Mouse (Mus musculus) lung, embryonic 15.5 days (tissue): ENCODE results near the gene Tktl1. TPM values are rescaled to one million over a fixed set of nuclear protein-coding genes. Genes with fewer than 3 reads are reported as not detected.
"Not testable (repeated sequence)": the region's sequence is repeated elsewhere in the genome, so short reads cannot be mapped to it uniquely, and the experiment has no call there.

Experiments
- ATAC-seq: fragments of 200-750 bp; cut with Nextera tagmentation; 2 replicates; pipeline ENCODE4 v1.8.0; 2017; ENCODE audit warnings: moderate number of reproducible peaks, borderline replicate concordance; ENCODE audit not compliant: low FRiP score, low TSS enrichment; ENCODE audit errors: extremely low read depth
- H3K27ac ChIP-seq: fragments of 300-500 bp; sonication (generic); 2 replicates; pipeline ENCODE4 v1.5.1; 2015; ENCODE audit warnings: moderate library complexity, mild to moderate bottlenecking, inconsistent platforms
- H3K27me3 ChIP-seq: fragments of 300-500 bp; sonication (generic); 2 replicates; pipeline ENCODE4 v1.6.1; 2015; ENCODE audit warnings: inconsistent platforms
- H3K36me3 ChIP-seq: fragments of 300-500 bp; sonication (generic); 2 replicates; pipeline ENCODE4 v1.6.1; 2015; ENCODE audit warnings: inconsistent platforms
- H3K4me1 ChIP-seq: fragments of 300-500 bp; sonication (generic); 2 replicates; pipeline ENCODE4 v1.6.1; 2015; ENCODE audit warnings: inconsistent platforms
- H3K4me2 ChIP-seq: fragments of 300-500 bp; sonication (generic); 2 replicates; pipeline ENCODE4 v1.6.1; 2015; ENCODE audit warnings: inconsistent platforms, mild to moderate bottlenecking, moderate library complexity
- H3K4me3 ChIP-seq: fragments of 300-500 bp; sonication (generic); 2 replicates; pipeline ENCODE4 v1.5.1; 2015; ENCODE audit warnings: mild to moderate bottlenecking, inconsistent platforms
- H3K9ac ChIP-seq: fragments of 300-500 bp; sonication (generic); 2 replicates; pipeline ENCODE4 v1.6.1; 2015; ENCODE audit warnings: inconsistent platforms
- H3K9me3 ChIP-seq: fragments of 300-500 bp; sonication (generic); 2 replicates; pipeline ENCODE4 v1.6.1; 2016; ENCODE audit warnings: inconsistent platforms
- WGBS: fragments of 180-500 bp; shearing (Covaris S2); methylation state at CpG from one replicate; pipeline ENCODE4 v1.1.7; 2015; 5-methylcytosine and 5-hydroxymethylcytosine counted together
- polyA plus RNA-seq: library from polyadenylated mRNA; unstranded; fragments of >200 nt; fragmentation: Nextera tagmentation; extraction: Ambion mirVana; gene quantifications from 2 replicates; pipeline ENCODE4 v1.2.1, GENCODE M21; 2015

Tktl1 gene
- not detected in 2 replicates for polyA plus RNA-seq

- H3K36me3 ChIP-seq: no peaks in the 10 kb centered on the region
- H3K4me2 ChIP-seq: no peak within 1 kb of the TSS
- no peaks in the 10 kb centered on the region for H3K27me3 ChIP-seq
- WGBS: 86% methylated on average over 17 of the region's 17 CpGs
- no peaks in the 10 kb centered on the region for H3K9me3 ChIP-seq
- H3K4me3 ChIP-seq: no peak within 1 kb of the TSS
- no peak for ATAC-seq
- H3K4me1 ChIP-seq: no peaks in the 10 kb centered on the region
- H3K27ac ChIP-seq: no peak within 1 kb of the TSS
- H3K9ac ChIP-seq: no peak within 1 kb of the TSS
Observed at GRCm38 (mm10) chrX:74176959-74177358, at the start of gene Tktl1. Gene Tktl1, plus strand, starts transcription at chrX:74177259.

GRCm38 (mm10) chrX:74135263-74135662 is 41.8 kb upstream of the Tktl1 start, which contains the start of gene Mecp2:
Gene Mecp2, minus strand, starts transcription at chrX:74135363.
- not testable (repeated sequence) for H3K4me1 ChIP-seq, H3K4me2 ChIP-seq, H3K36me3 ChIP-seq, ATAC-seq, H3K9me3 ChIP-seq, H3K27ac ChIP-seq, H3K4me3 ChIP-seq, H3K27me3 ChIP-seq, H3K9ac ChIP-seq
- WGBS: 18% methylated on average over 1 of the region's 1 CpGs

GRCm38 (mm10) chrX:74167738-74168137 is 9.3 kb upstream of the Tktl1 start, which contains the start of gene Tex28:
Gene Tex28, minus strand, starts transcription at chrX:74167838.
- Histone ChIP-seq H3K4me2 (no peak within 1 kb of the TSS), H3K9ac (no peak within 1 kb of the TSS), H3K36me3 (no peaks in the 10 kb centered on the region), H3K27ac (no peak within 1 kb of the TSS), H3K27me3 (no peaks in the 10 kb centered on the region), H3K4me1 (no peaks in the 10 kb centered on the region), H3K4me3 (no peak within 1 kb of the TSS), H3K9me3 (no peaks in the 10 kb centered on the region)
- ATAC-seq: no peak
- WGBS: 79% methylated on average over 1 of the region's 1 CpGs

- Histone ChIP-seq H3K4me1 (no peaks in the 10 kb centered on the region), H3K9ac (no peak overlapping the region), H3K27ac (no peak overlapping the region), H3K4me3 (no peak overlapping the region), H3K4me2 (no peak overlapping the region), H3K27me3 (no peaks in the 10 kb centered on the region), H3K9me3 (no peaks in the 10 kb centered on the region), H3K36me3 (no peaks in the 10 kb centered on the region)
- WGBS: 79% methylated on average over 2 of the region's 2 CpGs
- no peak for ATAC-seq
Observed at GRCm38 (mm10) chrX:74203556-74203955, 26.5 kb downstream of the Tktl1 start.

- H3K4me3 ChIP-seq: no peak overlapping the region
- H3K27me3 ChIP-seq: no peaks in the 10 kb centered on the region
- 88% methylated on average over 4 of the region's 4 CpGs for WGBS
- no peaks in the 10 kb centered on the region for H3K4me1 ChIP-seq
- H3K36me3 ChIP-seq: peaks cover 12% of the 10 kb centered on the region; the same call in 1 of the 2 replicates
- no peaks in the 10 kb centered on the region for H3K9me3 ChIP-seq
- H3K4me2 ChIP-seq: no peak overlapping the region
- no peak overlapping the region for H3K27ac ChIP-seq
- ATAC-seq: no peak
- H3K9ac ChIP-seq: no peak overlapping the region
Observed at GRCm38 (mm10) chrX:74218496-74218895, 41.4 kb downstream of the Tktl1 start.

GRCm38 (mm10) chrX:74219449-74219848 is 42.4 kb downstream of the Tktl1 start:
- 42% methylated on average over 13 of the region's 13 CpGs for WGBS
- Histone ChIP-seq H3K27ac (no peak overlapping the region), H3K9ac (no peak overlapping the region), H3K4me3 (no peak overlapping the region), H3K4me1 (no peaks in the 10 kb centered on the region), H3K9me3 (no peaks in the 10 kb centered on the region), H3K36me3 (peaks cover 20% of the 10 kb centered on the region), H3K27me3 (no peaks in the 10 kb centered on the region), H3K4me2 (no peak overlapping the region)
- no peak for ATAC-seq

GRCm38 (mm10) chrX:74220099-74220498 is 43.0 kb downstream of the Tktl1 start:
- H3K9ac ChIP-seq, H3K9me3 ChIP-seq, H3K27me3 ChIP-seq, H3K4me3 ChIP-seq, H3K4me1 ChIP-seq, H3K27ac ChIP-seq, ATAC-seq, H3K4me2 ChIP-seq: not testable (repeated sequence)
- peaks cover 26% of the 10 kb centered on the region for H3K36me3 ChIP-seq
- WGBS: 48% methylated on average over 1 of the region's 1 CpGs

GRCm38 (mm10) chrX:74230038-74230437 is 53.0 kb downstream of the Tktl1 start:
- no peak overlapping the region for H3K4me3 ChIP-seq
- no peaks in the 10 kb centered on the region for H3K9me3 ChIP-seq
- no peak overlapping the region for H3K27ac ChIP-seq
- H3K4me2 ChIP-seq: no peak overlapping the region
- 78% methylated on average over 1 of the region's 1 CpGs for WGBS
- no peak overlapping the region for H3K9ac ChIP-seq
- H3K27me3 ChIP-seq: no peaks in the 10 kb centered on the region
- peaks cover 96% of the 10 kb centered on the region for H3K36me3 ChIP-seq
- no peaks in the 10 kb centered on the region for H3K4me1 ChIP-seq
- no peak for ATAC-seq

- H3K27me3 ChIP-seq: no peaks in the 10 kb centered on the region
- H3K9ac ChIP-seq: no peak overlapping the region
- H3K4me3 ChIP-seq: no peak overlapping the region
- H3K36me3 ChIP-seq: peaks cover 92% of the 10 kb centered on the region
- H3K9me3 ChIP-seq: no peaks in the 10 kb centered on the region
- ATAC-seq: no peak
- H3K27ac ChIP-seq: no peak overlapping the region
- H3K4me1 ChIP-seq: no peaks in the 10 kb centered on the region
- H3K4me2 ChIP-seq: no peak overlapping the region
- 89% methylated on average over 5 of the region's 5 CpGs for WGBS
Observed at GRCm38 (mm10) chrX:74233196-74233595, 56.1 kb downstream of the Tktl1 start.

GRCm38 (mm10) chrX:74240332-74240731 is 63.3 kb downstream of the Tktl1 start:
- ATAC-seq: no peak
- 85% methylated on average over 4 of the region's 4 CpGs for WGBS

GRCm38 (mm10) chrX:74243396-74243795 is 66.3 kb downstream of the Tktl1 start:
- peaks cover 46% of the 10 kb centered on the region for H3K36me3 ChIP-seq
- H3K4me3 ChIP-seq: peak overlapping the region; percentile 58
- no peak for ATAC-seq
- peaks cover 7% of the 10 kb centered on the region; the same call in 1 of the 2 replicates for H3K4me1 ChIP-seq
- 55% methylated on average over 2 of the region's 2 CpGs for WGBS
- H3K27ac ChIP-seq: peak overlapping the region; percentile 94
- H3K9ac ChIP-seq: 0 out of 2 replicates have a peak overlapping the region, but pooled peaks have one; percentile 34
- H3K9me3 ChIP-seq: no peaks in the 10 kb centered on the region
- H3K27me3 ChIP-seq: no peaks in the 10 kb centered on the region
- peak overlapping the region; percentile 62 for H3K4me2 ChIP-seq

More at GRCm38 (mm10) chrX:74240332-74240731, 63.3 kb downstream of the Tktl1 start:
- H3K36me3 ChIP-seq: peaks cover 71% of the 10 kb centered on the region
- H3K27me3 ChIP-seq: no peaks in the 10 kb centered on the region
- H3K9me3 ChIP-seq: no peaks in the 10 kb centered on the region
- H3K27ac ChIP-seq: no peak overlapping the region
- H3K4me2 ChIP-seq: no peak overlapping the region
- H3K4me1 ChIP-seq: peaks cover 7% of the 10 kb centered on the region; the same call in 1 of the 2 replicates
- H3K9ac ChIP-seq: no peak overlapping the region
- H3K4me3 ChIP-seq: no peak overlapping the region

- H3K36me3 ChIP-seq: peaks cover 42% of the 10 kb centered on the region
- ATAC-seq: no peak
- H3K27ac ChIP-seq: peak overlapping the region; percentile 94
- peaks cover 7% of the 10 kb centered on the region; the same call in 1 of the 2 replicates for H3K4me1 ChIP-seq
- H3K27me3 ChIP-seq: no peaks in the 10 kb centered on the region
- peak overlapping the region; percentile 62 for H3K4me2 ChIP-seq
- H3K9ac ChIP-seq: peak overlapping the region; percentile 34
- H3K4me3 ChIP-seq: peak overlapping the region; percentile 58
- H3K9me3 ChIP-seq: no peaks in the 10 kb centered on the region
- 30% methylated on average over 3 of the region's 3 CpGs for WGBS
Observed at GRCm38 (mm10) chrX:74243807-74244206, 66.7 kb downstream of the Tktl1 start.
